Mouse (Mus musculus): Measurements from ENCODE around the gene Gstcd.

Gene Gstcd

GRCm38 (mm10) chr3:132942778-132943177, 149.1 kb downstream of the Gstcd start:
- no peak for DNase-seq (ENCODE audit: low spot score in 2 of 2)

GRCm38 (mm10) chr3:132940181-132940990, 151.4 kb downstream of the Gstcd start:
- DNase-seq (ENCODE audit: low spot score in 2 of 2) = no peak

- no peak for DNase-seq (ENCODE audit: low spot score in 2 of 2)
These were observed 152.8 kb downstream of the Gstcd start for GRCm38 (mm10) chr3:132939006-132939405.

- DNase-seq (ENCODE audit: low spot score in 2 of 2) = no peak
These were observed 157.2 kb downstream of the Gstcd start for GRCm38 (mm10) chr3:132934649-132935048.
